Mouse (Mus musculus) kidney, adult 2 months (tissue): ENCODE data around the gene Plcb1.

ENCODE experiments used
- CTCF ChIP-seq: fragments of 200-500 bp; conservative IDR thresholded peaks from 2 replicates; pipeline ENCODE4 v1.5.1; 2011; ENCODE audit warnings: low read depth, mild to moderate bottlenecking, control low read depth, low read length, moderate library complexity, mixed read lengths; ENCODE audit not compliant: insufficient read depth, insufficient read length
- POLR2A ChIP-seq: fragments of 200-500 bp; IDR thresholded peaks from one replicate; pipeline ENCODE4 v1.6.1; 2011; ENCODE audit warnings: low read depth, low read length, control low read depth

- TF ChIP-seq POLR2A (no peak), CTCF (no peak; the same call in 1 of the 2 replicates)
Observed at GRCm38 (mm10) chr2:135387990-135388389, 602.1 kb downstream of the Plcb1 start.
